ENCODE assay signal across 26 mouse cellular contexts in the genomic region with DNA sequence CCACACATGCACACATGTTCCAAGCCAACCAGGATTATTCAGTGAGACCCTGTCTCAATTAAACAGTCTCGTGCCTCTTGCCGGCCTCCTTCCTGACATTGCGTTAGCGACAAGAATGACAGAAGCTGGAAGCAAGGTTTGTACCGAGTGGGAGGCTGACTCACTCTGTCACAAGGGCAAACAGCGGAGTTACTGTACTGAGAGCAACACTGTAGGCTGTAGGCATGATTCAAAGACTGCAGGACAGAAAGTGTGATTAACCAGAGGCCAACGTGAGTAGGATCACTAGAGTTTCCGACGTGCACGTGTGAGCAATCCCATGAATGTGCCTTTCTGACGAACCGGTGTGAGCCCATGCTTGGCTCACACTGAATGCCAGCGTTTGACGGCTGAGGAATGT. TPM values are rescaled to one million over a fixed set of nuclear protein-coding genes. Genes with fewer than 3 reads are reported as not detected.
A peak's percentile ranks its signal among the peaks of the same experiment; 100 is the strongest.
DNase-seq lines count a peak whose midpoint lies in the region; ATAC-seq and TF ChIP-seq lines count a peak whose summit lies in the region.
"Had no signal": no experiment of that assay in that cellular context is flagged by ENCODE, and none has a peak within 500 bp of the region (broad histone marks: within the 10 kb centered on the region; RNA-seq: fewer than 3 reads in every experiment).

No protein-coding gene starts in this region.

- peak; percentile 20 to 57 for DNase-seq in frontal cortex, adult 2 months (ENCODE audit: extremely low spot score in 1 of 2, low spot score in 1 of 2)
- no peak for DNase-seq in frontal cortex, postnatal 14 days (ENCODE audit: low spot score in 2 of 2)
- peak; percentile 48 for DNase-seq in 3T3-L1 (ENCODE audit: low read depth, low spot score)
- peak; percentile 58 for DNase-seq in adrenal gland, adult 8-10 months
- peak; percentile 19 to 37 for DNase-seq in left cerebral cortex, adult 2 months (ENCODE audit: extremely low spot score in 1 of 2, low spot score in 2 of 2)
- no peak for DNase-seq in thymus, postnatal 25 days
- DNase-seq in neural tube, embryonic 10.5 days (ENCODE audit: extremely low spot score, low spot score) = no peak
- DNase-seq: B cell, adult 2 months; cerebellum, adult 8-10 months; heart, adult 11 months; heart, postnatal 4 days; kidney, adult 11 months; kidney, postnatal 10 days; liver, embryonic 13.5 days; midbrain, embryonic 14.5 days; right cerebral cortex, postnatal 25 days; thymus, postnatal 4 days had no signal

- intact Hi-C loops in left cerebral cortex, adult 2 months (cut with DNase I) = no loop called here

- ATAC-seq in monocyte, adult 5-6 weeks (replicated peaks; ENCODE audit: insufficient number of reproducible peaks, low FRiP score, low TSS enrichment, poor library complexity, severe bottlenecking) = no peak
- ATAC-seq: activated CD4-positive, CD25-positive, alpha-beta regulatory T cell, adult 4 months; hindbrain, postnatal 0 days; Patski had no signal

- no peak overlapping the region for H3K27ac ChIP-seq in left cerebral cortex, adult 2 months
- H3K27ac ChIP-seq: embryonic facial prominence, embryonic 15.5 days; forebrain, embryonic 10.5 days; heart, embryonic 13.5 days; hindbrain, postnatal 0 days; limb, embryonic 10.5 days; liver, embryonic 13.5 days; lung, embryonic 15.5 days had no signal

- no peak overlapping the region for H3K4me3 ChIP-seq in left cerebral cortex, adult 2 months
- H3K4me3 ChIP-seq: embryonic facial prominence, embryonic 15.5 days; forebrain, embryonic 10.5 days; heart, embryonic 13.5 days; limb, embryonic 10.5 days; liver, embryonic 13.5 days; lung, embryonic 15.5 days had no signal

- TF ChIP-seq CTCF in left cerebral cortex, adult 2 months (IDR thresholded peaks at IDR 0.05) = no peak

RNA-seq across cellular contexts. Expression of a gene that starts 43.5 kb away (rescaled TPM):
- 10.8 and 11.4 TPM in 2 replicates for polyA plus RNA-seq in frontal cortex, adult 2 months (2012; rRNA removed)
- total RNA-seq in adrenal gland, adult 8-10 months (2022) = 10 to 100 TPM; 15.2 to 24.8 (median 20.3) TPM
- total RNA-seq in left cerebral cortex, adult 2 months (2021) = 10 to 100 TPM; 13.8 to 14.1 TPM
- total RNA-seq in monocyte, adult 5-6 weeks (2017) = 8.7 to 12.2 TPM (median 9.3 TPM) in 3 replicates

Comparison
In these comparisons a context has a peak if more than half of its experiments do, and no peak if none do; other contexts are left out.
1. DNase-seq: peak in frontal cortex, adult 2 months (2 of 2), 3T3-L1 (single experiment), adrenal gland, adult 8-10 months (single experiment) and left cerebral cortex, adult 2 months (2 of 2); none in frontal cortex, postnatal 14 days (0 of 2), thymus, postnatal 25 days (single experiment) and neural tube, embryonic 10.5 days (single experiment).